Mouse (Mus musculus): ENCODE measurements around the gene Zscan21. TPM values are rescaled to one million over a fixed set of nuclear protein-coding genes. Genes with fewer than 3 reads are reported as not detected.

Zscan21 gene
- polyA plus RNA-seq (2014; fragmentation: Illumina TruSeq; extraction: RNeasy Lipid Tissue Mini Kit (QIAGEN cat#74804); ENCODE audit: low read depth, low replicate concordance), result 10.4 TPM

GRCm38 (mm10) chr5:138116255-138117198 is at the start of gene Zscan21:
Gene Zscan21, plus strand, starts transcription at chr5:138116903.

GRCm38 (mm10) chr5:138084996-138085395 is 31.7 kb upstream of the Zscan21 start, which contains the start of gene Zkscan1:
Gene Zkscan1, plus strand, starts transcription at chr5:138085084.

DNA sequence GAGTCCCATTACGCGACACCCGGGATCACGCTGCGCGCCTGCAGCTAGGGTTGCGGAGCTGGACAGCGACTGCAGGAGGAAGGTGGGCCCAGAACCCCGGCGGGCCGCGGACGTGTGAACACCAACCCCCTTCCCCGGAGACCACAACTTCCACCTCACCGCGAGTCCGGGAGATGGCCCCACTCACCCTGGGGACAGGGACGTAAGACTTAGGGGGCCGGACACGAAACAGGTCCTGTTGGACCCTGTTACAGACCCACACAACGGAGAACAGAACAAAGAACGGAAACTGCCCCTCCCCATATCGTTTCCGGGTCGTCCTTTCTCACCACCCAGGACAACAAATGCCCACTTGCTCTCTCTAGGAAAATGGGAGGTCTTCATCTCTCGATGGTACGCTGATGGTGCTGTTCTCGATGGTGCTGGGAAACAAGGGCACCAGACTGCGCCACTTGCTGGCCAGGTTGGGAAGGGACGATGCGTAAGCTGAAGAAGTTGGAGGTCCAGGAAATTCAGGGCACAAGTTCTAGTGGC is 38.8 kb downstream of the Zscan21 start, which contains the start of gene Zfp113:
Gene Zfp113 (minus strand): TSS at position 302 of the 534 bp plus-strand sequence.

DNA sequence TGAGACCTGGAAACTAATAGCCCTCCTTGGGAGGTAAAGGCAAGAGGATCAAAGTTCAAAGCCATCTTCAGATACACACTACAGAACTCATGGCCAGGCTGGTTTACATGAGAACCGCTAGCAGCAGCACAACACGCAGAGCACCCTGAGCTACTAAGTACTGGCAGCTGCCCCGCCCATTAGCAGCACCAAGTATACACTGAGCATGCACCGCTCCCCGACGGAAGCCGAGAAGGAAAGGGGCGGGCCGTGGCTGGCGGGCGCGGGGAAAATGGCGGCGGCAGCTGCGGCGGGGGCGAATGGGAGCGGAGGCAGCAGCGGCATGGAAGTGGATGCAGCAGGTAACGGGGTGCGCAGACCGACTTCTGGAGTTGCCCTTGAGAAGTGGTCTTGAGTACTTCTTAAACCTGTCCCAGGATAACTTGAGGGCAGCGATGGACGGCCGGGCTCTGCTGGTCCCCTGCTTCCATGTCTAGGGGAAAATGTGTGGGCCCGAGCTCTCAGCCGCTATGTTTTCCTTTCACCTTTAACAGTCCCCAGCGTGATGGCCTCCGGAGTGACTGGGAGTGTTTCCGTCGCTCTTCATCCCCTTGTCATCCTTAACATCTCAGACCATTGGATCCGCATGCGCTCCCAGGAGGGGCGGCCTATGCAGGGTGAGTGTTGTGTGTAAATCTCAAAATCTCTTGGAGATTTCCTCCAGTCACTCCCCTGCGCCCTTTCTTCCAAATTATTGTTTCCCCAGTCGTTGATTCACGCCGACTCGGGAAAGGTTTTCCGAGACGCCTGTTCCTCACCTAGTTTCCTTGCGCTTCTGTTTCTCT is 44.4 kb downstream of the Zscan21 start, which contains the start of gene Cops6:
Gene Cops6 (plus strand): TSS at position 230 of the 824 bp plus-strand sequence.

DNA sequence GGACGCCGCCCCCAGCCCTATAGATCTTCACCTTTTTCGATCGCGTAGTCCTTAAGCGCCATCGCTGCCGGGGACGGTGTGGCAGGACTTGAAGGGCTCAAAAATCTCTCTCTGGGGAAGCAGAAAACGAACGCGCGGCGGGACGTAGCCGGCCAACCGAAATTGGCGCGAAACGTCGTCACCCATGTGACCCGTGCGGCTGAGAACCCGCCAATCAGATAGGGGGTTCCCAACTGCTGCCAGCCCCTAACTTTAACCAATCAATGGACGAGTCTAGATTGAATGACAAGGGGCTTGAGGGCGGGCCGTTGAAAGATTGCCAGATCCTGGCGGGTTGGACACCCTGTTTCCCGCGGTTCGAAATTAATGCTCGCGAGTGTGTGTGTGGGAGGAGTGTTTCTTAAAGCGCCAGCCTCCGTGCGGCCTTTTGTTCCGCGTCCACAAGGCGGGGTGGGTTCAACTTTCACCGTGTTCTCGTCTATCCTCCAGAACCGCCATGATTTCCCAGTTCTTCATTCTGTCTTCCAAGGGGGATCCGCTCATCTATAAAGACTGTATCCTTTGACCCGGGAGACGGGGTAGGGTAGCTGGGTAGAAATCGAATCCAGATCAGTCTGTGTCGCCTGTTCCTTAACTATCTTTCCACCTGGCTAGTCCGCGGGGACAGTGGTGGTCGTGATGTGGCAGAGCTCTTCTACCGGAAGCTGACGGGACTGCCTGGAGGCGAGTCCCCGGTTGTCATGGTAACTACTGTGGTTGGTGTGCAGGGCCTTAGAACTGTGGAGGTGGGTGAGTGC is 55.2 kb downstream of the Zscan21 start, which contains the start of the genes Ap4m1 and Mcm7:
Gene Ap4m1 (plus strand): TSS at position 308 of the 797 bp plus-strand sequence.
Gene Mcm7 (minus strand): TSS at position 728 of the 797 bp plus-strand sequence.

Other genes starting within 250 kb of the Zscan21 start
- gene Pilrb2, start 245.1 kb upstream of the Zscan21 start, polyA plus RNA-seq (2014; fragmentation: Illumina TruSeq; extraction: RNeasy Lipid Tissue Mini Kit (QIAGEN cat#74804); ENCODE audit: low read depth, low replicate concordance), result 3.2 TPM
- gene Cyp3a13, start 195.3 kb upstream of the Zscan21 start, polyA plus RNA-seq (2014; fragmentation: Illumina TruSeq; extraction: RNeasy Lipid Tissue Mini Kit (QIAGEN cat#74804); ENCODE audit: low read depth, low replicate concordance), result 371 TPM
- 1.0 TPM for gene Gjc3, start 153.8 kb upstream of the Zscan21 start, polyA plus RNA-seq (2014; fragmentation: Illumina TruSeq; extraction: RNeasy Lipid Tissue Mini Kit (QIAGEN cat#74804); ENCODE audit: low read depth, low replicate concordance)
- 2,187 TPM for gene Azgp1, start 135.4 kb upstream of the Zscan21 start, polyA plus RNA-seq (2014; fragmentation: Illumina TruSeq; extraction: RNeasy Lipid Tissue Mini Kit (QIAGEN cat#74804); ENCODE audit: low read depth, low replicate concordance)
- not detected for gene Smok3a, start 95.6 kb upstream of the Zscan21 start, polyA plus RNA-seq (2014; fragmentation: Illumina TruSeq; extraction: RNeasy Lipid Tissue Mini Kit (QIAGEN cat#74804); ENCODE audit: low read depth, low replicate concordance)
- gene Smok3b, start 95.5 kb upstream of the Zscan21 start, polyA plus RNA-seq (2014; fragmentation: Illumina TruSeq; extraction: RNeasy Lipid Tissue Mini Kit (QIAGEN cat#74804); ENCODE audit: low read depth, low replicate concordance), result not detected
- not detected for gene Smok3c, start 63.7 kb upstream of the Zscan21 start, polyA plus RNA-seq (2014; fragmentation: Illumina TruSeq; extraction: RNeasy Lipid Tissue Mini Kit (QIAGEN cat#74804); ENCODE audit: low read depth, low replicate concordance)
- 22.7 TPM for gene Zkscan1, start 31.8 kb upstream of the Zscan21 start, polyA plus RNA-seq (2014; fragmentation: Illumina TruSeq; extraction: RNeasy Lipid Tissue Mini Kit (QIAGEN cat#74804); ENCODE audit: low read depth, low replicate concordance)
- 6.7 TPM for gene Zfp113, start 38.8 kb downstream of the Zscan21 start, polyA plus RNA-seq (2014; fragmentation: Illumina TruSeq; extraction: RNeasy Lipid Tissue Mini Kit (QIAGEN cat#74804); ENCODE audit: low read depth, low replicate concordance)
- 67.4 TPM for gene Cops6, start 44.2 kb downstream of the Zscan21 start, polyA plus RNA-seq (2014; fragmentation: Illumina TruSeq; extraction: RNeasy Lipid Tissue Mini Kit (QIAGEN cat#74804); ENCODE audit: low read depth, low replicate concordance)
- gene Ap4m1, start 55.1 kb downstream of the Zscan21 start, polyA plus RNA-seq (2014; fragmentation: Illumina TruSeq; extraction: RNeasy Lipid Tissue Mini Kit (QIAGEN cat#74804); ENCODE audit: low read depth, low replicate concordance), result 2.3 TPM
- 6.4 TPM for gene Mcm7, start 55.5 kb downstream of the Zscan21 start, polyA plus RNA-seq (2014; fragmentation: Illumina TruSeq; extraction: RNeasy Lipid Tissue Mini Kit (QIAGEN cat#74804); ENCODE audit: low read depth, low replicate concordance)
- 4.8 TPM for gene Taf6, start 70.5 kb downstream of the Zscan21 start, polyA plus RNA-seq (2014; fragmentation: Illumina TruSeq; extraction: RNeasy Lipid Tissue Mini Kit (QIAGEN cat#74804); ENCODE audit: low read depth, low replicate concordance)
- 4.6 TPM for gene Cnpy4, start 70.6 kb downstream of the Zscan21 start, polyA plus RNA-seq (2014; fragmentation: Illumina TruSeq; extraction: RNeasy Lipid Tissue Mini Kit (QIAGEN cat#74804); ENCODE audit: low read depth, low replicate concordance)
- 0.29 TPM for gene Mblac1, start 77.4 kb downstream of the Zscan21 start, polyA plus RNA-seq (2014; fragmentation: Illumina TruSeq; extraction: RNeasy Lipid Tissue Mini Kit (QIAGEN cat#74804); ENCODE audit: low read depth, low replicate concordance)
- not detected for gene Nxpe5, start 109.0 kb downstream of the Zscan21 start, polyA plus RNA-seq (2014; fragmentation: Illumina TruSeq; extraction: RNeasy Lipid Tissue Mini Kit (QIAGEN cat#74804); ENCODE audit: low read depth, low replicate concordance)
- 1.3 TPM for gene Lamtor4, start 138.6 kb downstream of the Zscan21 start, polyA plus RNA-seq (2014; fragmentation: Illumina TruSeq; extraction: RNeasy Lipid Tissue Mini Kit (QIAGEN cat#74804); ENCODE audit: low read depth, low replicate concordance)
- 1.8 TPM for gene BC037034, start 147.1 kb downstream of the Zscan21 start, polyA plus RNA-seq (2014; fragmentation: Illumina TruSeq; extraction: RNeasy Lipid Tissue Mini Kit (QIAGEN cat#74804); ENCODE audit: low read depth, low replicate concordance)
- not detected for gene Gal3st4, start 155.9 kb downstream of the Zscan21 start, polyA plus RNA-seq (2014; fragmentation: Illumina TruSeq; extraction: RNeasy Lipid Tissue Mini Kit (QIAGEN cat#74804); ENCODE audit: low read depth, low replicate concordance)
- gene Gm43720, start 163.1 kb downstream of the Zscan21 start, polyA plus RNA-seq (2014; fragmentation: Illumina TruSeq; extraction: RNeasy Lipid Tissue Mini Kit (QIAGEN cat#74804); ENCODE audit: low read depth, low replicate concordance), result not detected
- 0.13 TPM for gene Gpc2, start 163.1 kb downstream of the Zscan21 start, polyA plus RNA-seq (2014; fragmentation: Illumina TruSeq; extraction: RNeasy Lipid Tissue Mini Kit (QIAGEN cat#74804); ENCODE audit: low read depth, low replicate concordance)
- gene Stag3, start 163.3 kb downstream of the Zscan21 start, polyA plus RNA-seq (2014; fragmentation: Illumina TruSeq; extraction: RNeasy Lipid Tissue Mini Kit (QIAGEN cat#74804); ENCODE audit: low read depth, low replicate concordance), result not detected
- not detected for gene Pvrig, start 225.1 kb downstream of the Zscan21 start, polyA plus RNA-seq (2014; fragmentation: Illumina TruSeq; extraction: RNeasy Lipid Tissue Mini Kit (QIAGEN cat#74804); ENCODE audit: low read depth, low replicate concordance)

Measured in liver, adult 10 weeks (tissue).